Mouse (Mus musculus) embryo, embryonic 10 days (tissue): ENCODE data around the gene Cfc1.

ENCODE experiments used
- DNase-seq: peaks from one replicate; pipeline ENCODE4 v3.0.0-alpha.2; 2015; ENCODE audit warnings: low spot score

Gene Cfc1

GRCm38 (mm10) chr1:34553690-34554089 lies 18.2 kb downstream of the Cfc1 start:
- DNase-seq = no peak

- no peak for DNase-seq
These were observed 18.8 kb downstream of the Cfc1 start for GRCm38 (mm10) chr1:34554275-34554674.

- DNase-seq = no peak
These were observed 25.4 kb downstream of the Cfc1 start, which contains the start of gene Prss40 for GRCm38 (mm10) chr1:34560843-34561242. Prss40 (minus strand) TSS chr1:34560943.

GRCm38 (mm10) chr1:34564383-34565045 lies 29.1 kb downstream of the Cfc1 start:
- no peak for DNase-seq

GRCm38 (mm10) chr1:34568120-34568519 lies 32.7 kb downstream of the Cfc1 start:
- no peak for DNase-seq

- no peak for DNase-seq
These were observed 34.4 kb downstream of the Cfc1 start for GRCm38 (mm10) chr1:34569876-34570275.

- no peak for DNase-seq
These were observed 36.0 kb downstream of the Cfc1 start for GRCm38 (mm10) chr1:34571431-34571830.

- DNase-seq = no peak
These were observed 37.8 kb downstream of the Cfc1 start for GRCm38 (mm10) chr1:34573221-34573620.

- DNase-seq = peak; percentile 92
These were observed 43.7 kb downstream of the Cfc1 start, which contains the start of gene Amer3 for GRCm38 (mm10) chr1:34578851-34579781. Amer3 (plus strand) TSS chr1:34579657.

GRCm38 (mm10) chr1:34579782-34580356 lies 44.4 kb downstream of the Cfc1 start:
- DNase-seq = peak; percentile 16

GRCm38 (mm10) chr1:34582218-34582617 lies 46.8 kb downstream of the Cfc1 start:
- DNase-seq = no peak

- no peak for DNase-seq
These were observed 48.4 kb downstream of the Cfc1 start for GRCm38 (mm10) chr1:34583821-34584263.

GRCm38 (mm10) chr1:34584736-34585135 lies 49.3 kb downstream of the Cfc1 start:
- DNase-seq = no peak

- no peak for DNase-seq
These were observed 52.0 kb downstream of the Cfc1 start for GRCm38 (mm10) chr1:34587298-34588096.
